Mouse (Mus musculus) intestine, embryonic 14.5 days (tissue): Measurements from ENCODE around the gene B230104I21Rik. TPM values are rescaled to one million over a fixed set of nuclear protein-coding genes. Genes with fewer than 3 reads are reported as not detected.

ENCODE experiments used
- ATAC-seq: fragments of 200-750 bp; cut with Nextera tagmentation; replicated peaks from 2 replicates; pipeline ENCODE4 v1.8.0; 2017; ENCODE audit warnings: low read depth, moderate number of reproducible peaks, moderate TSS enrichment, moderate library complexity; ENCODE audit not compliant: low FRiP score, low TSS enrichment
- DNase-seq: peaks from one replicate; pipeline ENCODE4 v3.0.0-alpha.2; 2018; ENCODE audit warnings: low spot score
- H3K27ac ChIP-seq: fragments of 300-500 bp; sonication (generic); 2 replicates; pipeline ENCODE4 v1.5.1; 2014; ENCODE audit warnings: low read depth, mild to moderate bottlenecking, control low read depth
- H3K27me3 ChIP-seq: fragments of 300-500 bp; sonication (generic); replicated peaks from 2 replicates; pipeline ENCODE4 v1.6.1; 2014; ENCODE audit warnings: low read length, control low read depth; ENCODE audit not compliant: control insufficient read depth, insufficient read depth
- H3K36me3 ChIP-seq: fragments of 300-500 bp; sonication (generic); 2 replicates; pipeline ENCODE4 v1.6.1; 2014; ENCODE audit warnings: low read length, control low read depth; ENCODE audit not compliant: control insufficient read depth, insufficient read depth
- H3K4me1 ChIP-seq: fragments of 300-500 bp; sonication (generic); replicated peaks from 2 replicates; pipeline ENCODE4 v1.6.1; 2014; ENCODE audit warnings: low read length, control low read depth, mixed read lengths; ENCODE audit not compliant: control insufficient read depth, insufficient read depth
- H3K4me2 ChIP-seq: fragments of 300-500 bp; sonication (generic); 2 replicates; pipeline ENCODE4 v1.6.1; 2014; ENCODE audit warnings: low read length
- H3K4me3 ChIP-seq: fragments of 300-500 bp; sonication (generic); 2 replicates; pipeline ENCODE4 v1.5.1; 2014; ENCODE audit warnings: low read depth, low read length, control low read depth, mixed read lengths
- H3K9ac ChIP-seq: fragments of 300-500 bp; sonication (generic); 2 replicates; pipeline ENCODE4 v1.6.1; 2014; ENCODE audit warnings: mild to moderate bottlenecking, low read length
- H3K9me3 ChIP-seq: fragments of 300-500 bp; sonication (generic); 2 replicates; pipeline ENCODE4 v1.6.1; 2016; ENCODE audit warnings: low read length, control low read depth; ENCODE audit not compliant: control insufficient read depth
- WGBS: fragments of 180-500 bp; shearing (Covaris S2); extraction: QIAGEN DNeasy Blood & Tissue Kit; methylation state at CpG from one replicate; pipeline ENCODE4 v1.1.7; 2014; 5-methylcytosine and 5-hydroxymethylcytosine counted together
- polyA plus RNA-seq: library from polyadenylated mRNA; unstranded; fragments of >200 nt; fragmentation: Nextera tagmentation; extraction: Ambion mirVana; gene quantifications from 2 replicates; pipeline ENCODE4 v1.2.1, GENCODE M21; 2014

Gene B230104I21Rik
- polyA plus RNA-seq, 1 experiment from 2014 or later = 0.22 TPM

GRCm38 (mm10) chr4:154392641-154393040 lies 56.7 kb downstream of the B230104I21Rik start:
- Histone ChIP-seq H3K36me3 (no peaks in the 10 kb centered on the region), H3K27me3 (no peaks in the 10 kb centered on the region), H3K4me3 (no peak overlapping the region), H3K4me1 (peaks cover 14% of the 10 kb centered on the region), H3K4me2 (no peak overlapping the region), H3K9ac (no peak overlapping the region), H3K9me3 (no peaks in the 10 kb centered on the region), H3K27ac (no peak overlapping the region)
- no peak for ATAC-seq
- DNase-seq = no peak
- WGBS = 77% methylated on average over 1 of the region's 1 CpGs

- H3K9ac ChIP-seq = no peak overlapping the region
- peak; percentile 57 for ATAC-seq
- DNase-seq = no peak
- no peaks in the 10 kb centered on the region for H3K9me3 ChIP-seq
- no peak overlapping the region for H3K27ac ChIP-seq
- no peak overlapping the region for H3K4me3 ChIP-seq
- H3K27me3 ChIP-seq = no peaks in the 10 kb centered on the region
- 24% methylated on average over 18 of the region's 18 CpGs for WGBS
- H3K36me3 ChIP-seq = no peaks in the 10 kb centered on the region
- H3K4me2 ChIP-seq = no peak overlapping the region
- H3K4me1 ChIP-seq = peaks cover 14% of the 10 kb centered on the region
These were observed 57.5 kb downstream of the B230104I21Rik start for GRCm38 (mm10) chr4:154393196-154394122.

- no peak overlapping the region for H3K4me2 ChIP-seq
- no peak overlapping the region for H3K9ac ChIP-seq
- H3K4me1 ChIP-seq = peaks cover 14% of the 10 kb centered on the region
- H3K4me3 ChIP-seq = no peak overlapping the region
- no peaks in the 10 kb centered on the region for H3K9me3 ChIP-seq
- no peak for DNase-seq
- no peak overlapping the region for H3K27ac ChIP-seq
- no peaks in the 10 kb centered on the region for H3K27me3 ChIP-seq
- WGBS = 62% methylated on average over 7 of the region's 7 CpGs
- no peaks in the 10 kb centered on the region for H3K36me3 ChIP-seq
- no peak for ATAC-seq
These were observed 58.3 kb downstream of the B230104I21Rik start for GRCm38 (mm10) chr4:154394123-154394722.

- ATAC-seq (no peak), DNase-seq (no peak)
- no peaks in the 10 kb centered on the region for H3K27me3 ChIP-seq
- H3K27ac ChIP-seq = no peak overlapping the region
- 87% methylated on average over 14 of the region's 14 CpGs for WGBS
- H3K4me2 ChIP-seq = no peak overlapping the region
- H3K9ac ChIP-seq = no peak overlapping the region
- peaks cover 14% of the 10 kb centered on the region for H3K4me1 ChIP-seq
- H3K9me3 ChIP-seq = no peaks in the 10 kb centered on the region
- no peak overlapping the region for H3K4me3 ChIP-seq
- H3K36me3 ChIP-seq = no peaks in the 10 kb centered on the region
These were observed 60.9 kb downstream of the B230104I21Rik start for GRCm38 (mm10) chr4:154396652-154397301.

Other genes starting within 250 kb of the B230104I21Rik start
- gene Trp73, start 195.9 kb upstream of the B230104I21Rik start, polyA plus RNA-seq = 0.19 and 0.20 TPM in 2 replicates
- gene Wrap73, start 193.8 kb upstream of the B230104I21Rik start, polyA plus RNA-seq = 32.7 and 37.4 TPM in 2 replicates
- 125 and 133 TPM in 2 replicates for gene Tprgl, start 175.5 kb upstream of the B230104I21Rik start, polyA plus RNA-seq
- 16.1 and 17.1 TPM in 2 replicates for gene Megf6, start 165.4 kb upstream of the B230104I21Rik start, polyA plus RNA-seq
- gene Arhgef16, start 34.5 kb upstream of the B230104I21Rik start, polyA plus RNA-seq = 36.7 and 38.6 TPM in 2 replicates